Mouse (Mus musculus) liver, postnatal 0 days (tissue): ENCODE measurements around the gene Chrm3.

Experiments
- CTCF ChIP-seq: sonication (generic); IDR thresholded peaks from 2 replicates; pipeline ENCODE4 v1.5.1; 2016; ENCODE audit warnings: antibody characterized with exemption, low read depth
- EP300 ChIP-seq: IDR thresholded peaks from 2 replicates; pipeline ENCODE4 v1.6.1; 2016; ENCODE audit warnings: antibody characterized with exemption, low read depth, mild to moderate bottlenecking

DNA sequence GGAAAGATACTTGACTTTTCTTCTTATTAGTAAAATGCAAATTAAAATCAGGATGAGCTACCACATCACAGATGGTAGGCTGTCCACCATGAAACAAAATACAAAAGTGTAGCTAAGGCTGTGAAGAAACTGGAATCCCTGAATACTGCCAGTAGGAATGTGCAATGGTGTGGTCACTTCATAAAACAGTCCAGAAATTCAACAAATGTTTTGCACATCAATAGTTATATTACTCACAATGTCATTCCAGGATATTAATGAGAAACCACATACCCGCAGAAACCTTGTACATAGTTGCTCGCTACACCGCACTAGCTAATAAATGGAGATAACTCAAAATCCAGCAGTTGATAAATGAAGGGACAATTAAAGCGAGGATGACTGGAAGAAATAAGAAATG, 447.9 kb downstream of the Chrm3 start:
- TF ChIP-seq CTCF: no peak
- no peak for TF ChIP-seq EP300
